Mouse (Mus musculus): ENCODE results near the gene Dnaja3. TPM values are rescaled to one million over a fixed set of nuclear protein-coding genes. Genes with fewer than 3 reads are reported as not detected.
A peak's percentile ranks its signal among the peaks of the same experiment; 100 is the strongest.
"Not testable (repeated sequence)": the region's sequence is repeated elsewhere in the genome, so short reads cannot be mapped to it uniquely, and the experiment has no call there.

Dnaja3 gene
- polyA plus RNA-seq, 1 experiment = 18.3 TPM

- TF ChIP-seq CTCF (IDR thresholded peaks at IDR 0.05; ENCODE audit: borderline replicate concordance, control insufficient read depth, extremely low read depth, insufficient read depth, low read length, poor library complexity) = no peak
- no peak for TF ChIP-seq POLR2A (IDR thresholded peaks at IDR 0.05; ENCODE audit: control insufficient read depth, extremely low read depth, insufficient read depth, low read length, poor library complexity)
- no peak for DNase-seq
These were observed 42.9 kb downstream of the Dnaja3 start for GRCm38 (mm10) chr16:4682628-4683179.

GRCm38 (mm10) chr16:4683193-4683580, 43.4 kb downstream of the Dnaja3 start:
- H3K4me1 ChIP-seq (replicated peaks; ENCODE audit: control insufficient read depth, insufficient read depth, low read length) = peaks cover 11% of the 10 kb centered on the region
- no peak for DNase-seq
- WGBS = 19% methylated on average over 9 of the region's 9 CpGs
- H3K36me3 ChIP-seq (ENCODE audit: control insufficient read depth, insufficient read depth, low read length) = peaks cover 1% of the 10 kb centered on the region; the same call in 1 of the 2 replicates
- peak overlapping the region; percentile 36 for H3K27ac ChIP-seq (ENCODE audit: control insufficient read depth, insufficient read depth, low read length)
- no peak for TF ChIP-seq CTCF (IDR thresholded peaks at IDR 0.05; ENCODE audit: borderline replicate concordance, control insufficient read depth, extremely low read depth, insufficient read depth, low read length, poor library complexity)
- TF ChIP-seq POLR2A (IDR thresholded peaks at IDR 0.05; ENCODE audit: control insufficient read depth, extremely low read depth, insufficient read depth, low read length, poor library complexity) = no peak
- no peaks in the 10 kb centered on the region for H3K27me3 ChIP-seq (ENCODE audit: control insufficient read depth, insufficient read depth, low read length)
- H3K4me3 ChIP-seq (ENCODE audit: control insufficient read depth, insufficient read depth, low read length) = peak overlapping the region; percentile 62; the same call in 1 of the 2 replicates

More at GRCm38 (mm10) chr16:4682628-4683179, 42.9 kb downstream of the Dnaja3 start:
- Histone ChIP-seq H3K27ac (ENCODE audit: control insufficient read depth, insufficient read depth, low read length) (no peak overlapping the region; the same call in 1 of the 2 replicates), H3K4me1 (replicated peaks; ENCODE audit: control insufficient read depth, insufficient read depth, low read length) (peaks cover 15% of the 10 kb centered on the region), H3K27me3 (ENCODE audit: control insufficient read depth, insufficient read depth, low read length) (no peaks in the 10 kb centered on the region), H3K4me3 (ENCODE audit: control insufficient read depth, insufficient read depth, low read length) (no peak overlapping the region), H3K36me3 (ENCODE audit: control insufficient read depth, insufficient read depth, low read length) (no peaks in the 10 kb centered on the region)
- 85% methylated on average over 4 of the region's 4 CpGs for WGBS

- under 1% methylated on average over 54 of the region's 54 CpGs for WGBS
These were observed 44.0 kb downstream of the Dnaja3 start for GRCm38 (mm10) chr16:4683581-4684456.

GRCm38 (mm10) chr16:4684457-4684791, 44.6 kb downstream of the Dnaja3 start:
- no peak overlapping the region for H3K27ac ChIP-seq (ENCODE audit: control insufficient read depth, insufficient read depth, low read length)
- H3K4me1 ChIP-seq (replicated peaks; ENCODE audit: control insufficient read depth, insufficient read depth, low read length) = 0 out of 2 replicates have a peak, but pooled peaks cover 3% of the 10 kb centered on the region
- 1% methylated on average over 9 of the region's 9 CpGs for WGBS
- DNase-seq = no peak
- no peaks in the 10 kb centered on the region for H3K27me3 ChIP-seq (ENCODE audit: control insufficient read depth, insufficient read depth, low read length)
- peak overlapping the region; percentile 62 for H3K4me3 ChIP-seq (ENCODE audit: control insufficient read depth, insufficient read depth, low read length)
- H3K36me3 ChIP-seq (ENCODE audit: control insufficient read depth, insufficient read depth, low read length) = peaks cover 4% of the 10 kb centered on the region; the same call in 1 of the 2 replicates
- TF ChIP-seq POLR2A (IDR thresholded peaks at IDR 0.05; ENCODE audit: control insufficient read depth, extremely low read depth, insufficient read depth, low read length, poor library complexity) (no peak), CTCF (IDR thresholded peaks at IDR 0.05; ENCODE audit: borderline replicate concordance, control insufficient read depth, extremely low read depth, insufficient read depth, low read length, poor library complexity) (no peak)

More at GRCm38 (mm10) chr16:4683581-4684456, 44.0 kb downstream of the Dnaja3 start:
- Histone ChIP-seq H3K4me3 (ENCODE audit: control insufficient read depth, insufficient read depth, low read length) (peak overlapping the region; percentile 62), H3K27me3 (ENCODE audit: control insufficient read depth, insufficient read depth, low read length) (no peaks in the 10 kb centered on the region), H3K36me3 (ENCODE audit: control insufficient read depth, insufficient read depth, low read length) (peaks cover 4% of the 10 kb centered on the region; the same call in 1 of the 2 replicates), H3K4me1 (replicated peaks; ENCODE audit: control insufficient read depth, insufficient read depth, low read length) (peaks cover 6% of the 10 kb centered on the region), H3K27ac (ENCODE audit: control insufficient read depth, insufficient read depth, low read length) (peak overlapping the region; percentile 36)
- TF ChIP-seq POLR2A (IDR thresholded peaks at IDR 0.05; ENCODE audit: control insufficient read depth, extremely low read depth, insufficient read depth, low read length, poor library complexity) (peak; percentile 96), CTCF (IDR thresholded peaks at IDR 0.05; ENCODE audit: borderline replicate concordance, control insufficient read depth, extremely low read depth, insufficient read depth, low read length, poor library complexity) (0 out of 2 replicates have a peak, but pooled peaks have one; percentile 38)
- DNase-seq = peak; percentile 96

- H3K27me3 ChIP-seq (ENCODE audit: control insufficient read depth, insufficient read depth, low read length); DNase-seq; H3K4me1 ChIP-seq (replicated peaks; ENCODE audit: control insufficient read depth, insufficient read depth, low read length); H3K27ac ChIP-seq (ENCODE audit: control insufficient read depth, insufficient read depth, low read length); H3K4me3 ChIP-seq (ENCODE audit: control insufficient read depth, insufficient read depth, low read length): not testable (repeated sequence)
- over 99% methylated on average over 4 of the region's 4 CpGs for WGBS
- peaks cover 42% of the 10 kb centered on the region for H3K36me3 ChIP-seq (ENCODE audit: control insufficient read depth, insufficient read depth, low read length)
These were observed 49.6 kb downstream of the Dnaja3 start for GRCm38 (mm10) chr16:4689371-4689770.

- no peak overlapping the region for H3K4me3 ChIP-seq (ENCODE audit: control insufficient read depth, insufficient read depth, low read length)
- H3K4me1 ChIP-seq (replicated peaks; ENCODE audit: control insufficient read depth, insufficient read depth, low read length) = no peaks in the 10 kb centered on the region
- WGBS = 97% methylated on average over 3 of the region's 3 CpGs
- no peaks in the 10 kb centered on the region for H3K27me3 ChIP-seq (ENCODE audit: control insufficient read depth, insufficient read depth, low read length)
- H3K36me3 ChIP-seq (ENCODE audit: control insufficient read depth, insufficient read depth, low read length) = peaks cover 72% of the 10 kb centered on the region
- no peak for DNase-seq
- TF ChIP-seq POLR2A (IDR thresholded peaks at IDR 0.05; ENCODE audit: control insufficient read depth, extremely low read depth, insufficient read depth, low read length, poor library complexity) = no peak
- no peak for TF ChIP-seq CTCF (IDR thresholded peaks at IDR 0.05; ENCODE audit: borderline replicate concordance, control insufficient read depth, extremely low read depth, insufficient read depth, low read length, poor library complexity)
- no peak overlapping the region for H3K27ac ChIP-seq (ENCODE audit: control insufficient read depth, insufficient read depth, low read length)
These were observed 61.4 kb downstream of the Dnaja3 start for GRCm38 (mm10) chr16:4701211-4701610.

All from thymus, adult 2 months (tissue).